Mouse (Mus musculus) C2C12 (cell line): Measurements from ENCODE around the gene Adam17. TPM values are rescaled to one million over a fixed set of nuclear protein-coding genes. Genes with fewer than 3 reads are reported as not detected.

ENCODE experiments used
- H3K27me3 ChIP-seq: one replicate; pipeline ENCODE4 v1.6.1; 2011; ENCODE audit not compliant: control insufficient read depth, insufficient read depth, insufficient read length
- H3K36me3 ChIP-seq: one replicate; pipeline ENCODE4 v1.6.1; 2011; ENCODE audit not compliant: control insufficient read depth, insufficient read depth
- H3K4me3 ChIP-seq: one replicate; pipeline ENCODE4 v1.5.1; 2011; ENCODE audit warnings: mild to moderate bottlenecking, control low read depth; ENCODE audit not compliant: poor library complexity, insufficient read depth, severe bottlenecking
- H3K79me2 ChIP-seq: one replicate; pipeline ENCODE4 v1.6.1; 2011; ENCODE audit not compliant: control insufficient read depth, insufficient read depth
- H3K79me3 ChIP-seq: one replicate; pipeline ENCODE4 v1.6.1; 2011; ENCODE audit warnings: low read depth, control low read depth
- H3ac ChIP-seq: one replicate; pipeline ENCODE3; 2011; ENCODE audit warnings: low read depth; ENCODE audit not compliant: control insufficient read depth, insufficient read length
- CEBPB ChIP-seq: IDR thresholded peaks from one replicate; pipeline ENCODE4 v1.6.1; 2011; ENCODE audit warnings: low read depth, mild to moderate bottlenecking, control low read depth, moderate library complexity
- CTCF ChIP-seq: IDR thresholded peaks from one replicate; pipeline ENCODE4 v1.5.1; 2011; ENCODE audit not compliant: control insufficient read depth, insufficient read depth, insufficient read length
- FOSL1 ChIP-seq: IDR thresholded peaks from one replicate; pipeline ENCODE4 v1.8.0; 2011; ENCODE audit warnings: mild to moderate bottlenecking, low read length; ENCODE audit not compliant: poor library complexity, insufficient read depth, severe bottlenecking
- MAX ChIP-seq: IDR thresholded peaks from one replicate; pipeline ENCODE4 v1.6.1; 2011; ENCODE audit warnings: mild to moderate bottlenecking, control low read depth
- MYOD1 ChIP-seq: IDR thresholded peaks from one replicate; pipeline ENCODE4 v1.6.1; 2011; ENCODE audit warnings: low read depth; ENCODE audit not compliant: control insufficient read depth, insufficient read length
- MYOG ChIP-seq: IDR thresholded peaks from one replicate; pipeline ENCODE4 v1.6.1; 2011; ENCODE audit not compliant: control insufficient read depth, insufficient read length; ENCODE audit errors: extremely low read depth
- USF1 ChIP-seq: IDR thresholded peaks from one replicate; pipeline ENCODE4 v1.6.1; 2011; ENCODE audit warnings: low read depth, mild to moderate bottlenecking, control low read depth, moderate library complexity
- polyA plus RNA-seq: library from polyadenylated mRNA; unstranded; fragments of >200 nt; fragmentation: generic; extraction: Trizol; gene quantifications from one replicate; pipeline ENCODE4 v1.2.1, GENCODE M21; 2012; ENCODE audit warnings: missing spikeins

Adam17 gene
- polyA plus RNA-seq, 1 experiment = 12.4 TPM

DNA sequence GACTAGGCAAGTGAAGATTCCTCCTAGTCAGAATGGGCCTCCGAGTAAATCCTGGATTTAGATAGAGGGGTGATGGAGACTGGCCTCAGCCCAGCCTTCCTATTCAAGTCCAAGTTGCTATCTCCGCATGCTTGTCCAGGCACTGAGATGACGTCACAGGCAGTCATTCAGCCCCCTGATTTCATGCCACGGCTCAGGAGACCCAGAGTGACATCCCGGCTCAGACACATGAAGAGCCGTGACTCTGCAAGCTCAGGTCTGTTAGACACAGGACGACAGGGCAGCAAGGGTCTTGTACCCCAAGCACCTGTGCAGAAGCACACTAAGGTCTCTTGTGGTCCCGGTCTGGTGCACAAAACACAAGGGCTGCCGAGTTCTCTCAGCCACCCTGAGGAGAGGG is 50.6 kb downstream of the Adam17 start:
- no peaks in the 10 kb centered on the region for H3K79me2 ChIP-seq
- H3K36me3 ChIP-seq = peaks cover 25% of the 10 kb centered on the region
- H3K79me3 ChIP-seq = no peaks in the 10 kb centered on the region
- no peak overlapping the region for H3K4me3 ChIP-seq
- H3K27me3 ChIP-seq = no peaks in the 10 kb centered on the region
- H3ac ChIP-seq = no peak overlapping the region
- TF ChIP-seq CTCF = no peak
- TF ChIP-seq MAX = no peak
- no peak for TF ChIP-seq MYOD1
- TF ChIP-seq MYOG = no peak
- TF ChIP-seq USF1 = no peak
- TF ChIP-seq CEBPB = no peak
- no peak for TF ChIP-seq FOSL1

DNA sequence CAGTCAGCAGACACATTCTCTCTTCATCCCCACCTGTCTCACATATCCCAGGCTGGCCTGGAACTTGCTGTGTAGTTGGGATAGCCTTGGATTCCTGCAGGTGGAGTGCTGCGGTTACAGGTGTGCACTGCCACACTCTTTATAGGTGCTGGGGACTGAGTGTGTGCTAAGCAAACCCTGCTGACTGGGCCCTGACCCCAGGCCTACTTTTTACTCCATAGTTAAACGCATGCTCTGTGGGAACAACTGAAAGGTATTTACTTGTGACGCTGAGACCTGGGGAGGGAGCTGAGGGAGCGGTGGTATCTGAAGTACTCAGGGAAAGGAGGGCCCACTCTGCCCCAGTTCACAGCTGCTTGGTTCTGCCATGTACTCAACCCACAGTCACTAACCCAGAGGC is 51.1 kb downstream of the Adam17 start:
- Histone ChIP-seq H3ac (no peak overlapping the region), H3K27me3 (no peaks in the 10 kb centered on the region), H3K4me3 (no peak overlapping the region), H3K79me3 (no peaks in the 10 kb centered on the region), H3K79me2 (no peaks in the 10 kb centered on the region), H3K36me3 (peaks cover 23% of the 10 kb centered on the region)
- TF ChIP-seq CEBPB = no peak
- TF ChIP-seq FOSL1 = no peak
- no peak for TF ChIP-seq CTCF
- TF ChIP-seq MYOG = no peak
- TF ChIP-seq MAX = no peak
- TF ChIP-seq USF1 = no peak
- no peak for TF ChIP-seq MYOD1

DNA sequence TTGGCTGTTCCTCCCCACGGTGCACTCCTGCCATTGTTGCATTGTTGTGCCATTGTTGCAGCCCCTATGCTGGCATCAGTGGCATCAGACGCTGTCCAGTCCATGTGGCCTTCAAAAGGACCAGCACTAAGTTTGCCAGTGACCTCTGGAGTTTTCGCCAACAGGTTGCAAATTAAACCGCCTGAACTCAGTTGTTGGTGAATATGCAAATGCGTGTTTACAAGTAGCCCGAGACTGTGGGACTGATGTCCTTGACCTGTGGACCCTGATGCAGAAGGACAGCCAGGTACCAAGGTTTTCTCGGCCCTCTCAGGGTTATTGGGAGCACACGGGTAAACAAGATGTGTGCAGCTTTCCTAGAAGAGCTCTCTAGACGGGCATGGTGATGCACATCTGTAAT is 52.3 kb downstream of the Adam17 start:
- TF ChIP-seq MAX (no peak), MYOD1 (no peak), USF1 (no peak), MYOG (no peak), CEBPB (no peak), FOSL1 (no peak), CTCF (no peak)

DNA sequence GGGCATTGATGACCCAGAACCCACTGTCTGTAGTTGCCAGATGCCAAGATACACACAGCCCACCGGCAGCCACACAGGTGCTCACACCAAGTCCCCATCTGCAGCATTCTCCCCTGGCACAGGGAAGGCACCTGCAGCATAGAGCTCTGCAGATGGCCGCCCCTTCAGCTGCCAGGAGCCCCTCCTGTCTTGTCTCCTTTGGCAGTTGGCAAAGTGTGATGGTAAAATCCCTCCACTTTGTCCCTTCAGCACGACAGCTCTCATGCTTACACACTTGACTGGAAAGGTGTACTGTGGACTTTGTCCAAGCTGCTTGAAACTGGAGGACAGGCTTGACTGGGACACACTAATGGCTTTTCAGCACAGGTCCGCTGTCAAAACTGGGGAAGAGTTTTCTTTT is 53.1 kb downstream of the Adam17 start:
- Histone ChIP-seq H3K36me3 (peaks cover 26% of the 10 kb centered on the region), H3ac (no peak overlapping the region), H3K79me2 (no peaks in the 10 kb centered on the region), H3K4me3 (no peak overlapping the region), H3K27me3 (no peaks in the 10 kb centered on the region), H3K79me3 (no peaks in the 10 kb centered on the region)
- TF ChIP-seq MAX (no peak), MYOG (no peak), CTCF (no peak), FOSL1 (no peak), CEBPB (no peak), USF1 (no peak), MYOD1 (no peak)

More for the DNA sequence above, 52.3 kb downstream of the Adam17 start:
- Histone ChIP-seq H3K79me2 (no peaks in the 10 kb centered on the region), H3ac (no peak overlapping the region), H3K36me3 (peaks cover 23% of the 10 kb centered on the region), H3K27me3 (no peaks in the 10 kb centered on the region), H3K4me3 (no peak overlapping the region), H3K79me3 (no peaks in the 10 kb centered on the region)

DNA sequence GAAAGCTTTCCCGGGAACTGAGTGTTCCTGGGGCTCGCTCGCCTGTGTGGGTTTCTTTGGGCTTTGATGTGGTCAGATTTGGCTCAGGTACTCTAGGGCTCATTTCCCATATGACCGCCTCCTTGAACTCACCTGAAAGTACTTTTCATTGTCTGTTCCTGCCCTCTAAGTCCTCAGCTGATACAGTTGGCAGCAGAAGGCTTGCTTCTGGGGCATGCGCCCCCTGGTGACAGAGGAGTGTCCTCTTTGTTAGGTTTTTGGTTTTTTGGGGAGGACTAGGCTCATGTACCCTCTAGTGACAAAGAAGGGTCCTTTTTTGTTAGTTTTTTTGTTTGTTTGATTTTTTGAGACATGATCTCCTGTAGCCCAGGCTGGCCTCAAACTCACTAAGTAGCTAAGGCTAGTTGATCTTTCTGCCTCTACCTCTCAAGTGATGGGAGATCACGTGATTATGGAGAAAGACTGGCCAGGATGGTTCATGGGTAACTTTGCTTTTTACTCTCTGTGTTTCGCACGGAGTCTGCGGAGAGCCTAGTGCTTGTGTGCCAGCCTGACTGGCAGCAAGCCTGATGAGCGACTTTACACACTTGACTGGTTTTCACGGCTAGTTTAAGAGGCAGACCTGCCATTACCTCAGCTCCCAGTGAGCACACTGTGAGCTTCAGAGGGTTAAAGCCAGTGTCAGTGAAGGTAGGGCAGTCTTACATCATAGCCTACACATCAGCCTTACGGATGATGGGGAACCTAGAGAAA is 55.1 kb downstream of the Adam17 start:
- peak; percentile 48 for TF ChIP-seq CTCF
- no peak for TF ChIP-seq MAX
- Histone ChIP-seq H3K36me3 (peaks cover 31% of the 10 kb centered on the region), H3K79me3 (no peaks in the 10 kb centered on the region), H3ac (no peak overlapping the region), H3K79me2 (no peaks in the 10 kb centered on the region), H3K4me3 (no peak overlapping the region), H3K27me3 (no peaks in the 10 kb centered on the region)

DNA sequence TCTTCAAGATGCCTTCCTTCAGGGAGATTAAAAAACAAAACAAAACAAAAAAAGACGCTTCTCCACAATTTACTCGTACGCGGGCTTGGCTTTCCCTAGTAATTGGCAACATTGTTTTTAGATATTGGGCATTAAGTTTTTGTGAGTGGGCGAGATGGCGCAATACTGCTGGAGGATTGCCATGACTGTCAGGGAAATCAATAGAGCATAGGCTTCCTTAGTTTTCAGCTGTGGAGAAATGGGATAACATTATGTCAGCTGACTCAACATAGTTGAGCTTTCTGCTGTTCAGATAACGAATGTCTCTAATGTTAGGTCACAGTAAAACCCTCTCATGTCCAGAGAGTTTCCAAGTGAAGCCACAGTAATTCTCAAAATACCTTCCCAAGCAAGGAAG is 56.6 kb downstream of the Adam17 start:
- H3K36me3 ChIP-seq = peaks cover 38% of the 10 kb centered on the region
- no peaks in the 10 kb centered on the region for H3K27me3 ChIP-seq
- no peaks in the 10 kb centered on the region for H3K79me3 ChIP-seq
- no peak overlapping the region for H3ac ChIP-seq
- TF ChIP-seq MYOG (no peak), CTCF (no peak), MYOD1 (no peak), MAX (no peak), CEBPB (peak; percentile 93)
- H3K79me2 ChIP-seq = no peaks in the 10 kb centered on the region
- peak overlapping the region; percentile 38 for H3K4me3 ChIP-seq
